Comparison of ENCODE assay signal across 26 mouse cellular contexts in the genomic region with DNA sequence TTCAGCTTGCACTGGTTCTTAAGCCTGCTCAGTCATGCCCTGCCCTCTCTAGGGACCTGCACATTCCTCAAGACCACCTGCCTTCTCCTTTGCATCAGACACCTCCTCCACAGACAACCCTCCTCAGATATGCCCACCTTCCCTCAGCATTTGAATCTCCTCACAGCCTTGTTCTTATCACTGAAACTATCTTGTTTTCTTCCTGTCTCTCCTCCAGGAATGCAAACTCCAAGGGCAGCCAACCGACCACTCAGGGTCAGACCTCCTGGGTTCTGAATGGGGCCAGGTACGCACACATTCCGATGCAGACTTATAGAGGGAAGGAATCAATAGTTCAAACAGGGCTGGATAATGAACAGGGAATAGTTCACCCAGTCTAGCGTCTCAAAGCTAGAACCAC.
"Had no signal": no experiment of that assay in that cellular context is flagged by ENCODE, and none has a peak within 500 bp of the region (broad histone marks: within the 10 kb centered on the region; RNA-seq: fewer than 3 reads in every experiment).

No protein-coding gene starts in this region.

- H3K27me3 ChIP-seq: heart, embryonic 12.5 days; hindbrain, embryonic 12.5 days; kidney, embryonic 15.5 days; limb, embryonic 13.5 days; limb, embryonic 15.5 days; liver, embryonic 12.5 days had no signal

- H3K9ac ChIP-seq: heart, embryonic 12.5 days; hindbrain, embryonic 12.5 days; kidney, embryonic 15.5 days; limb, embryonic 13.5 days; limb, embryonic 15.5 days; liver, embryonic 12.5 days had no signal

- H3K27ac ChIP-seq: gastrocnemius, adult 2 months; heart, embryonic 10.5 days; hindbrain, embryonic 10.5 days; hindbrain, embryonic 12.5 days; kidney, embryonic 15.5 days; kidney, postnatal 0 days; limb, embryonic 13.5 days; limb, embryonic 15.5 days; liver, embryonic 12.5 days had no signal

- ATAC-seq: hindbrain, embryonic 16.5 days; inflammation-experienced regulatory T-cells, adult 6 months; intestine, embryonic 16.5 days; liver, embryonic 12.5 days had no signal

- H3K4me2 ChIP-seq: heart, embryonic 12.5 days; hindbrain, embryonic 12.5 days; kidney, embryonic 15.5 days; limb, embryonic 13.5 days; limb, embryonic 15.5 days; liver, embryonic 12.5 days had no signal

- H3K4me3 ChIP-seq: gastrocnemius, adult 2 months; heart, embryonic 10.5 days; heart, embryonic 12.5 days; hindbrain, embryonic 10.5 days; hindbrain, embryonic 12.5 days; kidney, embryonic 15.5 days; limb, embryonic 13.5 days; limb, embryonic 15.5 days; liver, embryonic 12.5 days had no signal

- H3K9me3 ChIP-seq: heart, embryonic 10.5 days; heart, embryonic 12.5 days; hindbrain, embryonic 10.5 days; hindbrain, embryonic 12.5 days; kidney, embryonic 15.5 days; limb, embryonic 13.5 days; limb, embryonic 15.5 days; liver, embryonic 12.5 days had no signal

- H3K36me3 ChIP-seq: heart, embryonic 10.5 days; heart, embryonic 12.5 days; hindbrain, embryonic 10.5 days; hindbrain, embryonic 12.5 days; kidney, embryonic 15.5 days; limb, embryonic 13.5 days; limb, embryonic 15.5 days; liver, embryonic 12.5 days had no signal

- DNase-seq: gastrocnemius, adult 2 months; gastrocnemius, postnatal 10 days; gastrocnemius, postnatal 25 days; heart, adult 18-20 months; heart, postnatal 10 days; heart, postnatal 4 days; kidney, adult 11 months; kidney, adult 2 months; kidney, adult 9 months; kidney, postnatal 14 days; kidney, postnatal 36 days; layer of hippocampus, adult 9-11 months; layer of hippocampus, postnatal 36 days; left cerebral cortex, postnatal 4 days had no signal
